Mouse (Mus musculus): ENCODE results near the gene Olfr912.

Olfr912 gene

GRCm38 (mm10) chr9:38579878-38580277 is at the start of gene Olfr912:
TSS of gene Olfr912 (plus strand) at chr9:38580178.
- DNase-seq (ENCODE audit: low spot score) = no peak

GRCm38 (mm10) chr9:38537549-38537948 is 42.4 kb upstream of the Olfr912 start, which contains the start of gene Olfr910:
TSS of gene Olfr910 (plus strand) at chr9:38537849.
- DNase-seq (ENCODE audit: low spot score) = no peak

- no peak for DNase-seq (ENCODE audit: low spot score)
These were observed 11.1 kb downstream of the Olfr912 start for GRCm38 (mm10) chr9:38591056-38591455.

GRCm38 (mm10) chr9:38592459-38592858 is 12.5 kb downstream of the Olfr912 start, which contains the start of gene Olfr913:
TSS of gene Olfr913 (plus strand) at chr9:38592759.
- no peak for DNase-seq (ENCODE audit: low spot score)

- no peak for DNase-seq (ENCODE audit: low spot score)
These were observed 24.8 kb downstream of the Olfr912 start, which contains the start of gene Olfr914 for GRCm38 (mm10) chr9:38604802-38605201. TSS of gene Olfr914 (plus strand) at chr9:38605102.

- no peak for DNase-seq (ENCODE audit: low spot score)
These were observed 52.4 kb downstream of the Olfr912 start for GRCm38 (mm10) chr9:38632406-38632805.
